Mouse (Mus musculus): ENCODE results near the gene Ror1. TPM values are rescaled to one million over a fixed set of nuclear protein-coding genes. Genes with fewer than 3 reads are reported as not detected.

The Ror1 gene
- polyA plus RNA-seq, 1 experiment, result 0.27 TPM

DNA sequence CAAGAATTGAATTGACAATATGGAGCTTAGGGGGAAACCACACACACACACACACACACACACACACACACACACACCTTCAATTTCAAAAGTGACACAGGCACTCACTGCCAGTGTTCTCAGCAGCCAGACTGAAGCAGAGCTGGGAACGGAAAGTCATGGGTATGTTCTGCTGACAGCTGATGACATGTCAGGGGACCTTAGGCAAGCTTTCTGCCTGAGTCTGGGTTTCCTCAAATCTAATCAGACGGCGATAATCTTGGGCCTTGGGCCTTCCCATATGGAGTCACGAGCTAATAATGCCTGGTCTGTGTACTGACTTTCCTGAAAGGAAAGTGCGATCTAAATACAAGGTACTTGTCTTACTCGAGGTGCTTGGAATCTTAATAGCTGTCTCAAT is 202.1 kb downstream of the Ror1 start:
- TF ChIP-seq EP300 (IDR thresholded peaks at IDR 0.05; ENCODE audit: insufficient read depth, low read depth, low read length) (no peak), CTCF (IDR thresholded peaks at IDR 0.05; ENCODE audit: low read depth, low read length) (no peak), POLR2A (IDR thresholded peaks at IDR 0.05; ENCODE audit: insufficient read depth, low read length) (no peak)
- Histone ChIP-seq H3K27ac (ENCODE audit: insufficient read depth, low read length) (no peak overlapping the region), H3K9me3 (replicated peaks; ENCODE audit: control insufficient read depth, insufficient read depth, low read length, poor library complexity, severe bottlenecking) (no peaks in the 10 kb centered on the region)

DNA sequence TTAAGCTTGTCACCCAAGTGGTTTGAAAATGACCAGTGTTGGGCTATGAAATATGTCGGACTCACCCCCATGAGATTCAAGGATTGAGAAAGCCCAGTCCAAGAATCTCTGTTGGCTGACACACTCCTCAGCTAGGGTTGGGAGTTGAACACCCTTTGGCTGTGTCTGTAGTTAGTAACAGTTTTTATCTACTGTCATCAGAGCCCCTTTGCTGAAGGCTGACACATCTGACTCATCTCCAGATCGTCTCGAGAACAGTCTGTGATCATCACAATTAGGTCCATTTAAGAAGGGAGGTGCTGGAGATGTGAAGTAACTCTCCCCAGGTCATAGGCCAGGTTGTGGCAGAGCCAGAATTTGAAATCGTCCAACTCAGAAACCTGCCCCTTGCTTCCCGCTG is 203.0 kb downstream of the Ror1 start:
- no peak for TF ChIP-seq POLR2A (IDR thresholded peaks at IDR 0.05; ENCODE audit: insufficient read depth, low read length)
- TF ChIP-seq EP300 (IDR thresholded peaks at IDR 0.05; ENCODE audit: insufficient read depth, low read depth, low read length), result no peak
- TF ChIP-seq CTCF (IDR thresholded peaks at IDR 0.05; ENCODE audit: low read depth, low read length), result no peak
- no peaks in the 10 kb centered on the region for H3K36me3 ChIP-seq (ENCODE audit: control insufficient read depth, insufficient read depth, low read length, poor library complexity, severe bottlenecking)
- H3K9me3 ChIP-seq (replicated peaks; ENCODE audit: control insufficient read depth, insufficient read depth, low read length, poor library complexity, severe bottlenecking), result no peaks in the 10 kb centered on the region
- no peaks in the 10 kb centered on the region for H3K27me3 ChIP-seq (ENCODE audit: control insufficient read depth, insufficient read depth, low read length, poor library complexity, severe bottlenecking)
- no peak overlapping the region for H3K27ac ChIP-seq (ENCODE audit: insufficient read depth, low read length)
- H3K4me1 ChIP-seq (ENCODE audit: control insufficient read depth, insufficient read depth, low read length), result no peaks in the 10 kb centered on the region
- H3K9ac ChIP-seq (ENCODE audit: low read depth, poor library complexity, severe bottlenecking), result no peak overlapping the region
- no peak overlapping the region for H3K4me3 ChIP-seq (ENCODE audit: low read depth, low read length)

More for the DNA sequence above, 202.1 kb downstream of the Ror1 start:
- Histone ChIP-seq H3K4me1 (ENCODE audit: control insufficient read depth, insufficient read depth, low read length) (no peaks in the 10 kb centered on the region), H3K36me3 (ENCODE audit: control insufficient read depth, insufficient read depth, low read length, poor library complexity, severe bottlenecking) (no peaks in the 10 kb centered on the region), H3K27me3 (ENCODE audit: control insufficient read depth, insufficient read depth, low read length, poor library complexity, severe bottlenecking) (no peaks in the 10 kb centered on the region), H3K4me3 (ENCODE audit: low read depth, low read length) (no peak overlapping the region), H3K9ac (ENCODE audit: low read depth, poor library complexity, severe bottlenecking) (no peak overlapping the region)

DNA sequence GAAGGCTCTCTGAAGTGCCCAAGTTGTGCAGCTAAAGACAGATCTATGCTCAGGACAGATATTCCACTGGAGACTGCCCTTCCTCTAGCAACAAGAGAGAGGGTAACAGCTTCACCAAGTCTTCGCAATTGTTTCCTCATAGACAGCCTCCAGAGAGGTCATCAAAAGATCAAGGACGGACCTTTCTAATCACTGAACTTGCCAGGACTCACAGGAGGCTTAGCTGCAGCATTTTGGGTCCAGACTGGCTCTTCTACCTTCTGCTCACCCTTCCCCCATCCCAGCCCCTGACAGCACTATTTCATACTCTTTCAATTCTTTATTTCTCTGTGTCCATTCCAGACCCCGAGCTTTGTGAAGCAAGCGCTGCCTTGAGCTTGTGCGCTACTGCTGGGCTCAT is 204.6 kb downstream of the Ror1 start:
- no peak for TF ChIP-seq EP300 (IDR thresholded peaks at IDR 0.05; ENCODE audit: insufficient read depth, low read depth, low read length)
- TF ChIP-seq CTCF (IDR thresholded peaks at IDR 0.05; ENCODE audit: low read depth, low read length), result no peak
- no peak for TF ChIP-seq POLR2A (IDR thresholded peaks at IDR 0.05; ENCODE audit: insufficient read depth, low read length)
- Histone ChIP-seq H3K27me3 (ENCODE audit: control insufficient read depth, insufficient read depth, low read length, poor library complexity, severe bottlenecking) (no peaks in the 10 kb centered on the region), H3K9ac (ENCODE audit: low read depth, poor library complexity, severe bottlenecking) (no peak overlapping the region), H3K4me1 (ENCODE audit: control insufficient read depth, insufficient read depth, low read length) (no peaks in the 10 kb centered on the region), H3K27ac (ENCODE audit: insufficient read depth, low read length) (no peak overlapping the region), H3K36me3 (ENCODE audit: control insufficient read depth, insufficient read depth, low read length, poor library complexity, severe bottlenecking) (no peaks in the 10 kb centered on the region), H3K9me3 (replicated peaks; ENCODE audit: control insufficient read depth, insufficient read depth, low read length, poor library complexity, severe bottlenecking) (no peaks in the 10 kb centered on the region), H3K4me3 (ENCODE audit: low read depth, low read length) (no peak overlapping the region)

DNA sequence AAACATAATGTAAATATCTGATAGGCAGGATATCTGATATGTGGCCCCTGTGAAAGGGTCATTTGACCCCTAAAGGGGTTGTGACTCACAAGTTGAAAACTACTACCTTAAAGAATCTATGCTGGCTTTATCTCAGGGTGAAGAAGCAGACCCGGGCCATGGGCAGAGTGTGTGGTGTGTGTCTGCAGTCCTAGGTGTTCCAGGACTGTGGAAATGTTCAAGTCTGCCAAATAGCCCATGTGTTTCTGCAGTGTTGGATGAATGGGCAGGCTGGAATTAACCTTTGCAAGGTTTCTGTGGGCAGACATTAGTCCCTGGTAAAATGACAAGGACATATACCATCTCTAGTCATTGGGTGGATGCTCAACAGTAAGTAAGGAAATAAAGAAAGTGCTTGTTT is 205.8 kb downstream of the Ror1 start:
- H3K4me3 ChIP-seq (ENCODE audit: low read depth, low read length), result no peak overlapping the region
- no peaks in the 10 kb centered on the region for H3K27me3 ChIP-seq (ENCODE audit: control insufficient read depth, insufficient read depth, low read length, poor library complexity, severe bottlenecking)
- H3K9ac ChIP-seq (ENCODE audit: low read depth, poor library complexity, severe bottlenecking), result no peak overlapping the region
- H3K36me3 ChIP-seq (ENCODE audit: control insufficient read depth, insufficient read depth, low read length, poor library complexity, severe bottlenecking), result no peaks in the 10 kb centered on the region
- H3K27ac ChIP-seq (ENCODE audit: insufficient read depth, low read length), result no peak overlapping the region
- H3K9me3 ChIP-seq (replicated peaks; ENCODE audit: control insufficient read depth, insufficient read depth, low read length, poor library complexity, severe bottlenecking), result no peaks in the 10 kb centered on the region
- TF ChIP-seq POLR2A (IDR thresholded peaks at IDR 0.05; ENCODE audit: insufficient read depth, low read length), result no peak
- no peak for TF ChIP-seq CTCF (IDR thresholded peaks at IDR 0.05; ENCODE audit: low read depth, low read length)
- no peak for TF ChIP-seq EP300 (IDR thresholded peaks at IDR 0.05; ENCODE audit: insufficient read depth, low read depth, low read length)
- H3K4me1 ChIP-seq (ENCODE audit: control insufficient read depth, insufficient read depth, low read length), result no peaks in the 10 kb centered on the region

DNA sequence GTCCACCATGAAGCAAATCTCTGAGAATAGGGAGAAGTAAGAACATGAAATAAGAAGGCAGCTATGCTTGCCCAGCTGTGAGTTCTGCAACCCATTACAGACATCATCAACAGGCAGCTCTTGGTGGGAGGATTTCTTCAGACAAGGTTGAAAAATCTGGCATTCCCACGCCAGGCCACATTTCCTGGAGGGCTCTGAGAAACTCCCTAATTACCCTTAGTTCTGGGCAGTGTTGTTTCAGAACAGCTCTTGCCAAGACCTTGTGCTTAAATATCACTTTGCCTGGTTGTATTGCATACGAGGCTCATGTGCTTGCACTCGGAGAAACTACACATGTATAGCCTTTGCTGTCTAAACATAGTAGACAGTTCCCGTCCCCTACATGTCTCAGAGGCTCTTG is 211.8 kb downstream of the Ror1 start:
- no peak overlapping the region for H3K27ac ChIP-seq (ENCODE audit: insufficient read depth, low read length)
- no peak for TF ChIP-seq EP300 (IDR thresholded peaks at IDR 0.05; ENCODE audit: insufficient read depth, low read depth, low read length)
- TF ChIP-seq CTCF (IDR thresholded peaks at IDR 0.05; ENCODE audit: low read depth, low read length), result no peak
- no peak for TF ChIP-seq POLR2A (IDR thresholded peaks at IDR 0.05; ENCODE audit: insufficient read depth, low read length)

DNA sequence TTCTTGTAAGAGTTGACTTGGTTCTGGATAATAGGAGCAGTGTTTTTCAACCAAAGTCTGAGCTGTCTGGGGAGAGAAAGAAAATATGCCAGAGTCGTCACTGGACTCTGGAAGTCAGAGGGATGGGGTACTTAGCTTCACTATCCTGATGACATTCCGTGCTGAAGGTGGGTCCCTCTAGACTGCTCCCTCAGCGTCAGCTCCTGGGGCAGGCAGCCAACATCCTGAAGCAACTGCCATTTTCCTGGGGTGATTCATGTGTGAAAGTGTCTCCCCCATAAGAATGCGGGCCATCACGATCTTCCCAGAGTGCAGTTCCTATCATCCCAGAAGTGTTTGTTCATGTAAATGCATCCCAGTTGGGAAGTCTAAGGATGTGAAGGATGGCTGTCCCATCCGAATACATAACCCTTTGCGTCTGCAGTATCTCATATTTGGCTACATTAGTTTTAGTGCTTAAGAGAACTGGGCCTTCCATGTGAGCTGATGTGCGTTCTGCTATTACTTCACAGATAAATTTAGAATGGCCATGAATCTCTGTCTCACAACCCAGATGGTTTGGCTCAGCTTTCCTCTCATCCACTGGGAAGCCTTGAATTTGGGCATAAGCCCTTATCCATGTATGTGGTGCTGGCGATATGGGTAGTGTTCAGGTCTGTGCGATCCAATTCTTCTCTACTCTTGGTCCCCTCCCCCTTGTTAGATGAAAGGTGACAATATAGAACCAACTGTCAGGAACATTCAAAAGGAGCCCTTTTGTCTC is 216.4 kb downstream of the Ror1 start:
- H3K27ac ChIP-seq (ENCODE audit: insufficient read depth, low read length), result no peak overlapping the region
- no peak overlapping the region for H3K4me3 ChIP-seq (ENCODE audit: low read depth, low read length)
- TF ChIP-seq EP300 (IDR thresholded peaks at IDR 0.05; ENCODE audit: insufficient read depth, low read depth, low read length), result no peak
- TF ChIP-seq POLR2A (IDR thresholded peaks at IDR 0.05; ENCODE audit: insufficient read depth, low read length), result no peak
- no peak for TF ChIP-seq CTCF (IDR thresholded peaks at IDR 0.05; ENCODE audit: low read depth, low read length)
- no peaks in the 10 kb centered on the region; the same call in 1 of the 2 replicates for H3K27me3 ChIP-seq (ENCODE audit: control insufficient read depth, insufficient read depth, low read length, poor library complexity, severe bottlenecking)
- no peaks in the 10 kb centered on the region for H3K36me3 ChIP-seq (ENCODE audit: control insufficient read depth, insufficient read depth, low read length, poor library complexity, severe bottlenecking)
- no peaks in the 10 kb centered on the region for H3K4me1 ChIP-seq (ENCODE audit: control insufficient read depth, insufficient read depth, low read length)
- H3K9me3 ChIP-seq (replicated peaks; ENCODE audit: control insufficient read depth, insufficient read depth, low read length, poor library complexity, severe bottlenecking), result no peaks in the 10 kb centered on the region; the same call in 1 of the 2 replicates
- no peak overlapping the region for H3K9ac ChIP-seq (ENCODE audit: low read depth, poor library complexity, severe bottlenecking)

More for the DNA sequence above, 211.8 kb downstream of the Ror1 start:
- Histone ChIP-seq H3K9ac (ENCODE audit: low read depth, poor library complexity, severe bottlenecking) (no peak overlapping the region), H3K9me3 (replicated peaks; ENCODE audit: control insufficient read depth, insufficient read depth, low read length, poor library complexity, severe bottlenecking) (no peaks in the 10 kb centered on the region; the same call in 1 of the 2 replicates), H3K4me3 (ENCODE audit: low read depth, low read length) (no peak overlapping the region), H3K36me3 (ENCODE audit: control insufficient read depth, insufficient read depth, low read length, poor library complexity, severe bottlenecking) (no peaks in the 10 kb centered on the region), H3K4me1 (ENCODE audit: control insufficient read depth, insufficient read depth, low read length) (no peaks in the 10 kb centered on the region), H3K27me3 (ENCODE audit: control insufficient read depth, insufficient read depth, low read length, poor library complexity, severe bottlenecking) (no peaks in the 10 kb centered on the region; the same call in 1 of the 2 replicates)
